Mouse (Mus musculus) small intestine, adult 2 months (tissue): ENCODE results near the gene Spata32. TPM values are rescaled to one million over a fixed set of nuclear protein-coding genes. Genes with fewer than 3 reads are reported as not detected.

Experiments
- H3K27ac ChIP-seq: fragments of 200-500 bp; 2 replicates; pipeline ENCODE4 v1.5.1; 2012; ENCODE audit warnings: low read depth, low read length, control low read depth, inconsistent platforms; ENCODE audit not compliant: insufficient read depth
- H3K27me3 ChIP-seq: fragments of 200-500 bp; 2 replicates; pipeline ENCODE4 v1.6.1; 2012; ENCODE audit warnings: mild to moderate bottlenecking, moderate library complexity, low read length, inconsistent platforms; ENCODE audit not compliant: control insufficient read depth, insufficient read depth
- H3K36me3 ChIP-seq: fragments of 200-500 bp; 2 replicates; pipeline ENCODE4 v1.6.1; 2012; ENCODE audit warnings: mild to moderate bottlenecking, low read length, control low read depth, inconsistent platforms; ENCODE audit not compliant: control insufficient read depth, insufficient read depth
- H3K4me1 ChIP-seq: fragments of 200-500 bp; 2 replicates; pipeline ENCODE4 v1.6.1; 2012; ENCODE audit warnings: low read length, inconsistent platforms, mixed read lengths; ENCODE audit not compliant: control insufficient read depth, insufficient read depth, insufficient read length
- H3K4me3 ChIP-seq: fragments of 200-500 bp; 2 replicates; pipeline ENCODE4 v1.5.1; 2012; ENCODE audit warnings: low read depth, mild to moderate bottlenecking, control low read depth, inconsistent platforms, low read length, moderate library complexity
- CTCF ChIP-seq: fragments of 200-500 bp; IDR thresholded peaks from 2 replicates; pipeline ENCODE4 v1.5.1; 2012; ENCODE audit warnings: low read depth, mild to moderate bottlenecking, control low read depth, inconsistent platforms, low read length, moderate library complexity, mixed read lengths; ENCODE audit not compliant: insufficient replicate concordance, insufficient read length; ENCODE audit errors: extremely low read depth
- POLR2A ChIP-seq: fragments of 200-500 bp; IDR thresholded peaks from 2 replicates; pipeline ENCODE4 v1.6.1; 2012; ENCODE audit warnings: low read depth, mild to moderate bottlenecking, control low read depth, inconsistent platforms, low read length, moderate library complexity
- WGBS: fragments of 180-500 bp; shearing (Covaris S2); methylation state at CpG from one replicate; pipeline ENCODE4 v1.1.7; 2018; 5-methylcytosine and 5-hydroxymethylcytosine counted together
- polyA plus RNA-seq: library from polyadenylated mRNA; depleted of rRNA; stranded (reverse); fragments of >200 nt; gene quantifications from 2 replicates; pipeline ENCODE4 v1.2.3, GENCODE M21; 2012

The Spata32 gene
- polyA plus RNA-seq, 1 experiment: not detected

GRCm38 (mm10) chr11:103171286-103171620, 47.0 kb downstream of the Spata32 start:
- peak overlapping the region; percentile 70 for H3K27ac ChIP-seq
- WGBS: 3% methylated on average over 23 of the region's 23 CpGs
- no peaks in the 10 kb centered on the region for H3K36me3 ChIP-seq
- peak overlapping the region; percentile 74 for H3K4me3 ChIP-seq
- no peak for TF ChIP-seq CTCF
- TF ChIP-seq POLR2A: no peak
- H3K27me3 ChIP-seq: peaks cover 16% of the 10 kb centered on the region
- H3K4me1 ChIP-seq: peaks cover 7% of the 10 kb centered on the region

- peak within 1 kb of the TSS; percentile 70 for H3K27ac ChIP-seq
- H3K4me3 ChIP-seq: peak within 1 kb of the TSS; percentile 74
- no peaks in the 10 kb centered on the region for H3K36me3 ChIP-seq
- peaks cover 7% of the 10 kb centered on the region for H3K4me1 ChIP-seq
- H3K27me3 ChIP-seq: peaks cover 16% of the 10 kb centered on the region
- TF ChIP-seq POLR2A (peak; percentile 36; the same call in 1 of the 2 replicates), CTCF (no peak)
- WGBS: 4% methylated on average over 60 of the region's 84 CpGs
Measured at GRCm38 (mm10) chr11:103170494-103171285, 47.5 kb downstream of the Spata32 start, which contains the start of gene Fmnl1. TSS of gene Fmnl1 (plus strand) at chr11:103171107.

GRCm38 (mm10) chr11:103170111-103170493, 48.1 kb downstream of the Spata32 start:
- TF ChIP-seq CTCF: no peak
- Histone ChIP-seq H3K4me1 (peaks cover 7% of the 10 kb centered on the region), H3K27me3 (peaks cover 16% of the 10 kb centered on the region), H3K36me3 (no peaks in the 10 kb centered on the region), H3K4me3 (peak overlapping the region; percentile 74; the same call in 1 of the 2 replicates), H3K27ac (no peak overlapping the region)
- 55% methylated on average over 3 of the region's 3 CpGs for WGBS

- no peak for TF ChIP-seq POLR2A
- TF ChIP-seq CTCF: no peak
- no peak overlapping the region for H3K27ac ChIP-seq
- H3K27me3 ChIP-seq: peaks cover 16% of the 10 kb centered on the region
- H3K4me1 ChIP-seq: peaks cover 7% of the 10 kb centered on the region
- WGBS: 95% methylated on average over 5 of the region's 5 CpGs
- H3K4me3 ChIP-seq: no peak overlapping the region
- no peaks in the 10 kb centered on the region for H3K36me3 ChIP-seq
Measured at GRCm38 (mm10) chr11:103169664-103170063, 48.6 kb downstream of the Spata32 start.

GRCm38 (mm10) chr11:103168690-103169390, 49.4 kb downstream of the Spata32 start:
- Histone ChIP-seq H3K36me3 (no peaks in the 10 kb centered on the region), H3K27me3 (peaks cover 16% of the 10 kb centered on the region), H3K27ac (no peak overlapping the region), H3K4me1 (peaks cover 7% of the 10 kb centered on the region), H3K4me3 (no peak overlapping the region)
- TF ChIP-seq CTCF (peak; percentile 80; the same call in 1 of the 2 replicates), POLR2A (no peak)
- WGBS: 23% methylated on average over 9 of the region's 9 CpGs

- Histone ChIP-seq H3K4me1 (no peaks in the 10 kb centered on the region), H3K36me3 (no peaks in the 10 kb centered on the region), H3K27ac (no peak overlapping the region), H3K4me3 (no peak overlapping the region), H3K27me3 (no peaks in the 10 kb centered on the region)
- TF ChIP-seq POLR2A (no peak), CTCF (no peak)
- WGBS: 16% methylated on average over 10 of the region's 10 CpGs
Measured at GRCm38 (mm10) chr11:103164391-103164790, 53.8 kb downstream of the Spata32 start.

- peaks cover 2% of the 10 kb centered on the region; the same call in 1 of the 2 replicates for H3K4me1 ChIP-seq
- H3K27me3 ChIP-seq: no peaks in the 10 kb centered on the region
- H3K27ac ChIP-seq: no peak overlapping the region
- 92% methylated on average over 5 of the region's 5 CpGs for WGBS
- no peaks in the 10 kb centered on the region for H3K36me3 ChIP-seq
- H3K4me3 ChIP-seq: no peak overlapping the region
- TF ChIP-seq CTCF: peak; percentile 23; the same call in 1 of the 2 replicates
- TF ChIP-seq POLR2A: no peak
Measured at GRCm38 (mm10) chr11:103162132-103162531, 56.1 kb downstream of the Spata32 start.
